ENCODE assay signal across 13 mouse cellular contexts in genomic region chr9:123595194-123595593, GRCm38 (mm10).
"Had no signal": no experiment of that assay in that cellular context is flagged by ENCODE, and none has a peak within 500 bp of the region (broad histone marks: within the 10 kb centered on the region; RNA-seq: fewer than 3 reads in every experiment).

No protein-coding gene starts in this region.

- H3K9ac ChIP-seq: neural tube, embryonic 13.5 days; neural tube, embryonic 15.5 days; stomach, embryonic 15.5 days had no signal

- H3K4me3 ChIP-seq: neural tube, embryonic 13.5 days; neural tube, embryonic 15.5 days; stomach, embryonic 15.5 days had no signal

- H3K27ac ChIP-seq: neural tube, embryonic 13.5 days; neural tube, embryonic 15.5 days; stomach, embryonic 15.5 days; stomach, postnatal 0 days had no signal

- H3K27me3 ChIP-seq: neural tube, embryonic 13.5 days; neural tube, embryonic 15.5 days; stomach, embryonic 15.5 days had no signal

- H3K36me3 ChIP-seq: stomach, embryonic 15.5 days had no signal

- H3K9me3 ChIP-seq: neural tube, embryonic 13.5 days; neural tube, embryonic 15.5 days; stomach, embryonic 15.5 days had no signal

- H3K4me1 ChIP-seq: neural tube, embryonic 13.5 days; neural tube, embryonic 15.5 days; stomach, embryonic 15.5 days had no signal

- DNase-seq: retina, postnatal 1 day; right cerebral cortex, adult 18-20 months; right cerebral cortex, postnatal 14 days; right cerebral cortex, postnatal 25 days; right cerebral cortex, postnatal 4 days; spleen, adult 18-20 months; thymus, adult 18-20 months; thymus, postnatal 14 days; thymus, postnatal 4 days had no signal
